Mouse (Mus musculus) lung, postnatal 0 days (tissue): Measurements from ENCODE around the gene Gm15737.
A peak's percentile ranks its signal among the peaks of the same experiment; 100 is the strongest.

ENCODE experiments used
- CTCF ChIP-seq: IDR thresholded peaks from 2 replicates; pipeline ENCODE4 v1.5.1; 2016; ENCODE audit warnings: antibody characterized with exemption, mild to moderate bottlenecking
- EP300 ChIP-seq: IDR thresholded peaks from 2 replicates; pipeline ENCODE4 v1.6.1; 2016; ENCODE audit warnings: antibody characterized with exemption, mild to moderate bottlenecking, control low read depth

DNA sequence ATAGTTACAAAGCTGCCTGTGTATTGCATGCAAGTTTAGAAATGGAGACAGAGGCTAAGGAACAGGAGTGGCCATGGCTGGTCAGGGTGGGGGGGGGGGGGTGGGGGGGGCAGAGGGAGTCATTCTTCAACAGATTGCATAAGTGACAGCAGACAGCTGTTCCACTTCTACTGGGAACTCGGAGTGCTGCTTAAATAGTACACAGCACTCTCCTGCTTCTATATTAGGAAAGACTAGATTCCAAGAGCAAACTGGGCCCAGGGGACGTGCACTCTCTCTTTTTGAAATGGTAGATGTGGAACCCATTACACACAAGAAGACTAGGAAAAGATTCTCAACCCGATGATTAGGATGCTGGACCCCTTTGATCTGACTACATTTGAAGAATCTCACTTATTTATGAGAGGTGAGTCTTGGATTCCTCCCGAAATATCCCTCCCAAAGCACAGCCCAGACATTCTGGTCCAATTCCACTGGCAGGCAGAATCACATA, at the start of gene Gm15737:
- TF ChIP-seq CTCF, result no peak
- peak; percentile 89 for TF ChIP-seq EP300
